Mouse (Mus musculus) cortical plate, adult 2 months (tissue): ENCODE results near the gene Olfr433.

Source experiments
- CTCF ChIP-seq: fragments of 200-500 bp; IDR thresholded peaks from 2 replicates; pipeline ENCODE4 v1.5.1; 2011; ENCODE audit warnings: mild to moderate bottlenecking, control low read depth, low read length; ENCODE audit not compliant: insufficient read depth; ENCODE audit errors: extremely low read depth
- POLR2A ChIP-seq: fragments of 200-500 bp; IDR thresholded peaks from 2 replicates; pipeline ENCODE4 v1.6.1; 2011; ENCODE audit warnings: mild to moderate bottlenecking, low read length, control low read depth; ENCODE audit not compliant: insufficient read depth; ENCODE audit errors: extremely low read depth

DNA sequence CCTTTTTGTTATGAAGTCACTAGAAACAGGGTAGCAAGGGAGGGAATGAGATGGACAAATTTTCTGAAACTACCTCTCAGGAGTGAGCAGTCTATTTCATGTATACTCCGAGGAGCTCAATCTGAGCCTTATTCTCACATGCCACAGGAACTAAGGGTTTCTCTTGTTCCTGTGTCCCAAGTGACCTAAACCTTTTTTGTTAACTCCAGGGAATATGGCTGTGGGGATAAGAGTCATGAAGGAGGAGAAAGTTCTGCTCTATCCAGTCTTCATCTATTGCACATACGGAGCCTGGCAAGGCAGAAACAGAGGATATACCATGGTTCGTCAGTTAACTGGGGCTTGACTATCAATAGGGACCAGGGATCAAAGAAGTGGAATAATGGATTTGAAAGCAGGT is 25.8 kb downstream of the Olfr433 start, which contains the start of gene Olfr430:
- no peak for TF ChIP-seq CTCF
- no peak for TF ChIP-seq POLR2A
